Mouse (Mus musculus): Measurements from ENCODE around the gene Nol9.

DNA sequence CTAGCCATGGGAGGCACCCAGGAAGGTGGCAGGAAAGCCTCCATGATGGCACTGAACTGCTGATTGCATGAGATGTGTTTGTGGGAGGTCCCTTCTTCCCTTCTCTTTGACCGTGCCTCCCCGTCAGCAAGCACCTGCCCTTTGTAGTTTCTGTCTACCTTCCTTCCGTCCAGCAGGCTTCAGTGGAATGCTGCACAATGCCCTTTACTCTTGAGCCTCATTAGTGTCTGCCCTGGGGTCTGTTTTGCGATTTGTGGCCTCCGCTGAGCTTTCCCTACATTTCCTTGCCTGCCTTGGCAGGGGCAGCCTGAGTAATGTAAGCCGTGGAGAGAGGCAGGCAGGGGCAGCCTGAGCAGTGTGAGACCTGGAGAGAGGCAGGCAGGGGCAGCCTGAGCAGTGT lies 5.5 kb downstream of the Nol9 start:
- TF ChIP-seq GATA1 (IDR thresholded peaks at IDR 0.05; ENCODE audit: borderline replicate concordance, low read length) (no peak), FLI1 (IDR thresholded peaks at IDR 0.05; ENCODE audit: low read length) (no peak)

Measured in megakaryocyte, embryonic 14.5 days (primary cell).